Mouse (Mus musculus): ENCODE measurements around the gene Map7d1. TPM values are rescaled to one million over a fixed set of nuclear protein-coding genes. Genes with fewer than 3 reads are reported as not detected.
A peak's percentile ranks its signal among the peaks of the same experiment; 100 is the strongest.

Map7d1 gene
- polyA plus RNA-seq, 1 experiment from 2014 or later = 94.1 TPM

DNA sequence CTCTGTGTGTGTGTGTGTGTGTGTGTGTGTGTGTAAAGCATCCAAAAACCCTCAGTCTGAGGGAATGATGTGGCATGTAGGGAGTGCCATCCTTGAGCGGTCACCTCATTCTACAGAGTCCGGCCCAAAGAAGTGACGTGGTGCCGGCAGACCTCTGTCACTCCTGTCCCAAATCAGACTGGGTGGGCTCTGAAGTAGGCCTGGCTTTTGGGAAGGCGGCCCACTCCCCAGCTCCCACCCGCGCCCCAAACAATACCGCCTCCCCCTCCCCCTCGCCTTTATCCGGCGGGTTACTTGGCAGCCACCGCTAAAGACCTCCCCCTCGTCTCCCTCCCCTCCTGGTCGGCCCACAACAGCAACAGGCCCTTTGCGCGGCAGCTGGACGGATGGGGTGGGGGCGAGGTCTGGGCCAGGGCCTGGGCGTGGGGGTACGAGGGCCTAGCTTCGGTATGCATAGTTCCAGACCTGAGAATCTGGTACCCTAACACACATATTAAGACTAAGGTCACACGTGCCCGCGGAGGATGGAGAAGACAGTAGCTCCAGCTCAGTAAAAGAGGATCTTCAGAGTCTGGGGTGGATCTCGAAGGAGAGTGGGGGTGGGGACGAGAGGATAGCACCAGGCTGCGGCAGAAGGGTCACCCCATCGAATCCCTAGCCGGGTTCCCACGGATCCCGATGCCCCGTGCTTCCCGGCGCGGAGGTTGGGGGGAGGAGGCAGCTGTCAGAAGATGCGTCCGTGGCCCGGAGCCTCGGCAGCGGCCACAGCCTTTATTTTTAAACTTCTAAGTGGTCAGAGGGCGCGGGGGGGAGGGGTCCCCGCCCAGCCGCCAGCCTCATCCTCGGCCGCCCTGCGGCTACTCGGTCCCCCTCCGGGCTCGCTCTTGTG lies 786 bp downstream of the Map7d1 start:
- ATAC-seq (no peak), DNase-seq (ENCODE audit: low read depth, low spot score) (no peak)
- in situ Hi-C loops (cut with MboI; ENCODE audit: low pct_unique_long_range_greater_than_20kb) = no loop called here
- TF ChIP-seq CTCF (IDR thresholded peaks at IDR 0.05) = no peak
- POLR2A ChIA-PET = interaction anchor here (0.6 to 2.6 kb wide), 4 partner anchors 13 to 602 kb away, joined by 4 to 13 read pairs (median 6); no protein-coding TSS in a partner anchor
- CTCF ChIA-PET = no interaction called here
- H3K27me3 ChIP-seq = no peaks in the 10 kb centered on the region

DNA sequence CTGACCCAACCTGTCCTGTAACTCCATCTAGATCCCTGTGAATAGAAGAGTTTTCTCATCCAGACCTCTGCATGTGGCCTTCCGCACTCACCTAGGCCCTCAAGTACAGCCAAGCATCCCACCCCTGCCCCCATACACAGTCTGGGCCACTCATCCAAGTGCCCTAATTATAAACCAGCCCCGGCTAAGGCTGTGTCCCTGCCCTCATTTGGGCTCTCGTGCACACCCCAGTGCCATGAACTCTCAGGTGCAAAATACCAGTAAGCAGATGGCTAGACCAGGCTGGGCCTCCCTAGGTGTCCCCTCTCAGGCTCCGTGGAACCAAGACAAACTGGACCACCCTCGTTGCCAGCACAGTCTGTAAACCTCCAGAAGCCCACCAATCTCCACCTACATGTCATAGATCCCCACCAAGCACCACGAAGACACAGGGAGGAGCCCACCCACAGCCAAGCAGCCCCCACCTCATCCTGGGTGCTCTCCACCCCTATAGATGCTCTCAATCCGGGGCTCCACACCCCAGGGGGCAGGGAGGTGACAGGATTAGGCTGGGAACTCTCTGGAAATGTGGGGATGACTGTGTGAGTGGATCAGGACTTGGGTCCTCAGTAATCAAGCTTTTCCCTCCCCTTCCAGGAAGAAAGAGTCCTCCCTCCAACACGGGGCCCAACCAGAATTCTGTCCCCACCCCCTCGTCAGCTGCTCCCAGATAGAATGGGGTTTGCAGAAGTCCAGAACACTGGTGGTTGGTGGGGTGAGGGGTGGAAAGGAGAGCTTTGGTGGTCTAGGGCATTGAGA lies 1.6 kb downstream of the Map7d1 start:
- no peak for DNase-seq (ENCODE audit: low read depth, low spot score)
- no peak for ATAC-seq
- ChIA-PET POLR2A (interaction anchor here (1.0 kb wide), 1 partner anchor 27 kb away, joined by 4 read pairs; no protein-coding TSS in a partner anchor), CTCF (no interaction called here)
- no peaks in the 10 kb centered on the region for H3K27me3 ChIP-seq
- in situ Hi-C loops (cut with MboI; ENCODE audit: low pct_unique_long_range_greater_than_20kb) = no loop called here
- TF ChIP-seq CTCF (IDR thresholded peaks at IDR 0.05) = no peak

DNA sequence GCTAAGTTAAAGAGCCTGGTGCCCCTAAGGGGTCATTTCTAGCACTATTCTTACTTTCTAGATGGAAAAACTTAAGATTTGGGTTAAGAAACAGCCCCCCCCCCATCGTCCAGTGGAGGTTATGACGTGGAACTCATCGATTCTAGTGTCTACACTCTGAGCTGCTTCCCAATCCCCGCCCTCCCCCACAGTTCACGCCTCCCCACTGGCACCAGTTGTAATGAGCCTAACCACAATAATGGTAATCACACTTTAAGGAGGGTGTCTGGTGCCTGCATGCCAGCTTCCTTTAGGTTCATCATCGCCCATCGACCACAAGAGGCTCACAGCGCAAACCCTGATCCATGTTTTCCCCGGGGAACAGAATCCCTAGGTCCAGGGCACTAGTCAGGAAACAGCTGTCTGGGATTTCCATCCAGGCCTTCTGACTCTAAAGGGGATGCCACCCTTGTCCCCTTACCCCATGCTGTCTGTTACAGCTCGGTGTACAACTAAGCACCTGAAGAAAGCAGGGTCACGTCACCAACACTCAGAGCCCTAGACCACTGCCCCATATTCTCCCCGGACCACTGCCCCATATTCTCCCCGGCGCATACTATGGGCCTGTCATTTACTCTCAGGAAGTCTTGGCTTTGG lies 2.4 kb downstream of the Map7d1 start:
- no peaks in the 10 kb centered on the region for H3K27me3 ChIP-seq
- POLR2A ChIA-PET = no interaction called here
- DNase-seq (ENCODE audit: low read depth, low spot score) (no peak), ATAC-seq (no peak)
- in situ Hi-C loops (cut with MboI; ENCODE audit: low pct_unique_long_range_greater_than_20kb) = no loop called here
- CTCF ChIA-PET = no interaction called here
- no peak for TF ChIP-seq CTCF (IDR thresholded peaks at IDR 0.05)

GRCm38 (mm10) chr4:126252411-126253237 lies 3.5 kb downstream of the Map7d1 start:
- ATAC-seq (no peak), DNase-seq (ENCODE audit: low read depth, low spot score) (no peak)
- ChIA-PET POLR2A (interaction anchor here (0.7 kb wide), 1 partner anchor 22 kb away, joined by 3 read pairs; no protein-coding TSS in a partner anchor), CTCF (interaction anchor here (1.3 kb wide), 1 partner anchor 21 kb away, joined by 3 read pairs; no protein-coding TSS in a partner anchor)
- no peak for TF ChIP-seq CTCF (IDR thresholded peaks at IDR 0.05)
- H3K27me3 ChIP-seq = no peaks in the 10 kb centered on the region
- in situ Hi-C loops (cut with MboI; ENCODE audit: low pct_unique_long_range_greater_than_20kb) = no loop called here

DNA sequence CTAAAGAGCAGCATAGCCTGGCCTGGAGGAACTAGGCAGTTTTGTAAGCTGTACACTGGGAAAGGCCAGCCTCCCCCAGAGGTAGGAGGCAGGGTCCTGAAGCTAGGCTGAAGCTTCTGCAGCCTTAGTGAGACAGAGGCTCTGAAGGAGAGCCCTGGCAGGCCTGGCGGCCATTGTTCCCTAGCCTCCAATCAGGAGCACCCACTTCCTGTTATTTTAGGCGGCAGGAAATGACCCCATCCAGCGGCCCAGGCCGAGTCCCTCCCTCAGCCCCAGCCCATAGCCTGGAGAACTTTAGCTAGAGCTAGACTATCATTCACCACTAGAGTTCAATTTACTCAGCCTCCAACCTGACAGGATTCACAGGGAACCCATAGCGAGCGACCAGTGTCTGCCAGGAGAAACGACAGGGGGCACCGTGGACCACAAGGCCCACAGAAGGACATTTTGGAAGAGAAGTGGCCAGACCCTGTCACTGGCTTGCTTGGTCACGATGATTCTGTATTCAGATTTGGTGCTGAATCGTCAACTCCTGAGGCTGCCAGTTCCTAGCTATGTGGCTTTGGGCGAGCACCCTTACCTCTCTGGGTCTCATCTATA lies 4.4 kb downstream of the Map7d1 start:
- DNase-seq (ENCODE audit: low read depth, low spot score) (no peak), ATAC-seq (no peak)
- in situ Hi-C loops (cut with MboI; ENCODE audit: low pct_unique_long_range_greater_than_20kb) = no loop called here
- POLR2A ChIA-PET = interaction anchor here (0.7 kb wide), 1 partner anchor 22 kb away, joined by 3 read pairs; no protein-coding TSS in a partner anchor
- H3K27me3 ChIP-seq = no peaks in the 10 kb centered on the region
- CTCF ChIA-PET = interaction anchor here (1.3 kb wide), 1 partner anchor 20 kb away, joined by 3 read pairs; no protein-coding TSS in a partner anchor
- no peak for TF ChIP-seq CTCF (IDR thresholded peaks at IDR 0.05)

GRCm38 (mm10) chr4:126250659-126251058 lies 5.5 kb downstream of the Map7d1 start:
- ATAC-seq (peak; percentile 29), DNase-seq (ENCODE audit: low read depth, low spot score) (no peak)
- ChIA-PET CTCF (no interaction called here), POLR2A (no interaction called here)
- in situ Hi-C loops (cut with MboI; ENCODE audit: low pct_unique_long_range_greater_than_20kb) = no loop called here
- no peaks in the 10 kb centered on the region for H3K27me3 ChIP-seq
- no peak for TF ChIP-seq CTCF (IDR thresholded peaks at IDR 0.05)

DNA sequence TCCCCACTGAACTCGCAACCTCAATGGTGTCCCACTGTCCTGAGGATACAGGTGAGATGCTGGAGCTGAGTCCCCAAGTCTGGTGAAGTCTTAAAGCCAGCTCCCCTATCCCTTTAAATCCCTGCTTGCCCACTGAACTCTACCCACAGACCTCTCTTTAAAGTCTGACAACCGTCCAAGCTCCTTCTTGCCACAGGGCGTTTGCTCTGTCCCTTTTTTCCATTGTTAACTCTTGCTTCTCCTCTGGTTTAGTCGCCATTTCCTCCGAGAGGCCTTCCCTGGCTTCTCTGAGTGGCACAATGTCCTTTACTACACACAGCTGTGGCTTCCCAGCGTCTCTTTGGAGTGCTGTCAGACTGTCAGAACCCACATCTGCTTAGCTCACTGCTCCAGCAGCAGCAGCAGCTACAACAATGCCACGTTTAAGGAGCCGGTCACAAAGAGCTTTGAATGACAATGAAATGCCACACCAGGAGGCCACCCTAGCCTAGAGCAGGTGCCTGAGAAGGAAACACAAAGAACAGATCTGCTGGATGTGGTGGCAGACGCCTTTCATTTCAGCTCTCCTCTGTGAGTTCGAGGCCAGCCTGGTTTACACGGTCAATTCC lies 7.8 kb downstream of the Map7d1 start:
- in situ Hi-C loops (cut with MboI; ENCODE audit: low pct_unique_long_range_greater_than_20kb) = no loop called here
- DNase-seq (ENCODE audit: low read depth, low spot score) (no peak), ATAC-seq (no peak)
- no peaks in the 10 kb centered on the region for H3K27me3 ChIP-seq
- TF ChIP-seq CTCF (IDR thresholded peaks at IDR 0.05) = no peak
- POLR2A ChIA-PET = no interaction called here
- CTCF ChIA-PET = no interaction called here

- DNase-seq (ENCODE audit: low read depth, low spot score) (no peak), ATAC-seq (no peak)
- ChIA-PET CTCF (interaction anchor here (1.4 kb wide), 1 partner anchor 18 kb away, joined by 4 read pairs; no protein-coding TSS in a partner anchor), POLR2A (interaction anchor here (0.6 to 2.2 kb wide), 2 partner anchors 10 to 186 kb away, joined by 3 to 5 read pairs; partner anchors contain the start of gene Map7d1)
- TF ChIP-seq CTCF (IDR thresholded peaks at IDR 0.05) = no peak
- H3K27me3 ChIP-seq = no peaks in the 10 kb centered on the region
- in situ Hi-C loops (cut with MboI; ENCODE audit: low pct_unique_long_range_greater_than_20kb) = no loop called here
Measured at GRCm38 (mm10) chr4:126246202-126246889, 9.8 kb downstream of the Map7d1 start.
